Mouse (Mus musculus) lung, adult 2 months (tissue): ENCODE measurements around the gene Uba1. TPM values are rescaled to one million over a fixed set of nuclear protein-coding genes. Genes with fewer than 3 reads are reported as not detected.

ENCODE experiments used
- DNase-seq: peaks from one replicate; pipeline ENCODE4 v3.0.0; 2022
- H3K4me1 ChIP-seq: fragments of 200-500 bp; 2 replicates; pipeline ENCODE4 v1.6.1; 2011; ENCODE audit warnings: low read length; ENCODE audit not compliant: control insufficient read depth, insufficient read depth
- H3K4me3 ChIP-seq: fragments of 200-500 bp; replicated peaks from 2 replicates; pipeline ENCODE3; 2011; ENCODE audit warnings: low read depth, mild to moderate bottlenecking, control low read depth, low read length; ENCODE audit errors: extremely low read depth
- CTCF ChIP-seq: fragments of 200-500 bp; IDR thresholded peaks from 2 replicates; pipeline ENCODE4 v1.5.1; 2011; ENCODE audit warnings: mild to moderate bottlenecking, low read length, control low read depth; ENCODE audit not compliant: insufficient read depth
- POLR2A ChIP-seq: fragments of 200-500 bp; IDR thresholded peaks from 2 replicates; pipeline ENCODE4 v1.6.1; 2011; ENCODE audit warnings: low read depth, mild to moderate bottlenecking, control low read depth, low read length, borderline replicate concordance; ENCODE audit errors: extremely low read depth
- WGBS: fragments of 180-500 bp; shearing (Covaris S2); methylation state at CpG from one replicate; pipeline ENCODE4 v1.1.7; 2018; 5-methylcytosine and 5-hydroxymethylcytosine counted together
- polyA plus RNA-seq: library from polyadenylated mRNA; depleted of rRNA; stranded (reverse); fragments of >200 nt; gene quantifications from 2 replicates; pipeline ENCODE4 v1.2.3, GENCODE M21; 2012; rRNA removed

Uba1 gene
- 199 and 241 TPM in 2 replicates for polyA plus RNA-seq

- 28% methylated on average over 27 of the region's 27 CpGs for WGBS
- peak; percentile 29; the same call in 1 of the 2 replicates for TF ChIP-seq POLR2A
- TF ChIP-seq CTCF: no peak
- no peaks in the 10 kb centered on the region for H3K4me1 ChIP-seq
- DNase-seq: peak; percentile 54
- H3K4me3 ChIP-seq: peak within 1 kb of the TSS; percentile 42
Measured at GRCm38 (mm10) chrX:20658026-20658652, at the start of gene Uba1. TSS of gene Uba1 (plus strand) at chrX:20658326.

GRCm38 (mm10) chrX:20608500-20608899, 49.6 kb upstream of the Uba1 start:
- no peak for DNase-seq
- WGBS: 69% methylated on average over 4 of the region's 4 CpGs
- Histone ChIP-seq H3K4me3 (no peak overlapping the region), H3K4me1 (no peaks in the 10 kb centered on the region)
- no peak for TF ChIP-seq CTCF
- no peak for TF ChIP-seq POLR2A

GRCm38 (mm10) chrX:20616861-20617175, 41.3 kb upstream of the Uba1 start:
- Histone ChIP-seq H3K4me3 (peak overlapping the region; percentile 73), H3K4me1 (peaks cover 6% of the 10 kb centered on the region)
- WGBS: 28% methylated on average over 17 of the region's 17 CpGs
- TF ChIP-seq POLR2A: no peak
- TF ChIP-seq CTCF: no peak
- no peak for DNase-seq

- 22% methylated on average over 49 of the region's 49 CpGs for WGBS
- peak; percentile 66 for DNase-seq
- peak within 1 kb of the TSS; percentile 97 for H3K4me3 ChIP-seq
- peaks cover 6% of the 10 kb centered on the region for H3K4me1 ChIP-seq
- TF ChIP-seq CTCF (no peak), POLR2A (peak; percentile 67; the same call in 1 of the 2 replicates)
Measured at GRCm38 (mm10) chrX:20617176-20617902, 40.8 kb upstream of the Uba1 start, which contains the start of the genes Rbm10 and Ndufb11. TSS of gene Rbm10 (plus strand) at chrX:20617503. TSS of gene Ndufb11 (minus strand) at chrX:20617619.

- no peak for DNase-seq
- Histone ChIP-seq H3K4me1 (peaks cover 6% of the 10 kb centered on the region), H3K4me3 (peak overlapping the region; percentile 97)
- WGBS: 35% methylated on average over 31 of the region's 31 CpGs
- TF ChIP-seq CTCF (no peak), POLR2A (no peak)
Measured at GRCm38 (mm10) chrX:20617903-20618399, 40.2 kb upstream of the Uba1 start.

- DNase-seq: no peak
- WGBS: 94% methylated on average over 2 of the region's 2 CpGs
Measured at GRCm38 (mm10) chrX:20638141-20638540, 20.0 kb upstream of the Uba1 start.

GRCm38 (mm10) chrX:20644780-20645179, 13.3 kb upstream of the Uba1 start:
- Histone ChIP-seq H3K4me3 (no peak overlapping the region), H3K4me1 (no peaks in the 10 kb centered on the region)
- TF ChIP-seq POLR2A (no peak), CTCF (no peak)
- no peak for DNase-seq
- WGBS: 71% methylated on average over 5 of the region's 5 CpGs

More at GRCm38 (mm10) chrX:20638141-20638540, 20.0 kb upstream of the Uba1 start:
- Histone ChIP-seq H3K4me3 (no peak overlapping the region), H3K4me1 (no peaks in the 10 kb centered on the region)
- TF ChIP-seq CTCF: no peak
- TF ChIP-seq POLR2A: no peak

- no peak for DNase-seq
- TF ChIP-seq CTCF (no peak), POLR2A (no peak)
- H3K4me3 ChIP-seq: no peak overlapping the region
- 30% methylated on average over 5 of the region's 5 CpGs for WGBS
- no peaks in the 10 kb centered on the region for H3K4me1 ChIP-seq
Measured at GRCm38 (mm10) chrX:20657593-20657992, 533 bp upstream of the Uba1 start.

GRCm38 (mm10) chrX:20658891-20659406, 823 bp downstream of the Uba1 start:
- 26% methylated on average over 24 of the region's 24 CpGs for WGBS
- DNase-seq: peak; percentile 13
- peak overlapping the region; percentile 42 for H3K4me3 ChIP-seq
- H3K4me1 ChIP-seq: no peaks in the 10 kb centered on the region
- TF ChIP-seq POLR2A: no peak
- TF ChIP-seq CTCF: no peak
